Mouse (Mus musculus) lung, postnatal 0 days (tissue): ENCODE data around the gene Nubpl. TPM values are rescaled to one million over a fixed set of nuclear protein-coding genes. Genes with fewer than 3 reads are reported as not detected.
A peak's percentile ranks its signal among the peaks of the same experiment; 100 is the strongest.

Source experiments
- ATAC-seq: fragments of 200-750 bp; cut with Nextera tagmentation; 2 replicates; pipeline ENCODE4 v1.8.0; 2017; ENCODE audit warnings: moderate library complexity
- DNase-seq: peaks from one replicate; pipeline ENCODE4 v3.0.0-alpha.2; 2016; ENCODE audit warnings: low spot score
- H3K27ac ChIP-seq: fragments of 300-500 bp; sonication (generic); 2 replicates; pipeline ENCODE4 v1.5.1; 2014; ENCODE audit warnings: antibody characterized with exemption, mild to moderate bottlenecking, low read length, mixed read lengths
- H3K27me3 ChIP-seq: fragments of 300-500 bp; sonication (generic); replicated peaks from 2 replicates; pipeline ENCODE4 v1.6.1; 2014; ENCODE audit warnings: low read length, mixed read lengths; ENCODE audit not compliant: insufficient read depth
- H3K36me3 ChIP-seq: fragments of 300-500 bp; sonication (generic); 2 replicates; pipeline ENCODE4 v1.6.1; 2014; ENCODE audit warnings: low read length, mixed read lengths; ENCODE audit not compliant: insufficient read depth
- H3K4me1 ChIP-seq: fragments of 300-500 bp; sonication (generic); 2 replicates; pipeline ENCODE4 v1.6.1; 2014; ENCODE audit warnings: antibody characterized with exemption, low read depth, low read length, mixed read lengths; ENCODE audit not compliant: insufficient read depth
- H3K4me2 ChIP-seq: fragments of 300-500 bp; sonication (generic); replicated peaks from 2 replicates; pipeline ENCODE4 v1.6.1; 2014; ENCODE audit warnings: low read depth, mild to moderate bottlenecking, low read length, moderate library complexity, mixed read lengths
- H3K4me3 ChIP-seq: fragments of 300-500 bp; sonication (generic); 2 replicates; pipeline ENCODE4 v1.5.1; 2014; ENCODE audit warnings: low read depth, low read length
- H3K9ac ChIP-seq: fragments of 300-500 bp; sonication (generic); replicated peaks from 2 replicates; pipeline ENCODE4 v1.6.1; 2014; ENCODE audit warnings: low read depth, mild to moderate bottlenecking
- H3K9me3 ChIP-seq: fragments of 300-500 bp; sonication (generic); 2 replicates; pipeline ENCODE4 v1.6.1; 2016; ENCODE audit warnings: low read length, mixed read lengths
- CTCF ChIP-seq: IDR thresholded peaks from 2 replicates; pipeline ENCODE4 v1.5.1; 2016; ENCODE audit warnings: antibody characterized with exemption, mild to moderate bottlenecking
- EP300 ChIP-seq: IDR thresholded peaks from 2 replicates; pipeline ENCODE4 v1.6.1; 2016; ENCODE audit warnings: antibody characterized with exemption, mild to moderate bottlenecking, control low read depth
- WGBS: fragments of 180-500 bp; shearing (Covaris S2); extraction: QIAGEN DNeasy Blood & Tissue Kit; methylation state at CpG from one replicate; pipeline ENCODE4 v1.1.7; 2014; 5-methylcytosine and 5-hydroxymethylcytosine counted together
- polyA plus RNA-seq: library from polyadenylated mRNA; unstranded; fragments of >200 nt; fragmentation: Nextera tagmentation; extraction: Ambion mirVana; gene quantifications from 2 replicates; pipeline ENCODE4 v1.2.1, GENCODE M21; 2015

Nubpl gene
- polyA plus RNA-seq, 1 experiment from 2014 or later, result 6.8 TPM

DNA sequence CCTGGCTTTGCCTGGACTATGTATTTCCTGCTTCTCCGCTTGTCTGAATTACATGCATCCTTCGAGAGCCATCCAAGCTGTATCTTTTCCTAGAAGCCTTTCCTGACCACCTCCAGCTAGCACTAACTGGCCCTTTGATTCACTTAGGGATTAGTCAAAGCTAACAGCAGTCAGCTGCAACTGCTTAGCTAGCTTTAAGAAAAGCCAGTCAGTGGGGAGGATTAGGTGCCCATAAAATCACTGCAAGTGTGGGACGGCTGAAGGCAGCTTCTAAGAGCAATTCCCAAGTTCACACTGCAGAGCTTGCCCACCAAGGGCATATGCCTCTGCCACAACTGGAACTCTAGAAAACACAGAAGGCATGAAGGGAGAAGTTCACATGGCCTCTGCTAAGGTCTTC is 252.7 kb downstream of the Nubpl start:
- H3K4me3 ChIP-seq, result no peak overlapping the region
- H3K36me3 ChIP-seq, result no peaks in the 10 kb centered on the region
- TF ChIP-seq CTCF, result no peak
- no peak for TF ChIP-seq EP300
- H3K9ac ChIP-seq, result no peak overlapping the region
- ATAC-seq, result no peak
- H3K9me3 ChIP-seq, result no peaks in the 10 kb centered on the region
- DNase-seq, result no peak
- no peaks in the 10 kb centered on the region for H3K4me1 ChIP-seq
- 74% methylated on average over 3 of the region's 3 CpGs for WGBS
- no peaks in the 10 kb centered on the region for H3K27me3 ChIP-seq
- H3K27ac ChIP-seq, result no peak overlapping the region
- no peak overlapping the region for H3K4me2 ChIP-seq

DNA sequence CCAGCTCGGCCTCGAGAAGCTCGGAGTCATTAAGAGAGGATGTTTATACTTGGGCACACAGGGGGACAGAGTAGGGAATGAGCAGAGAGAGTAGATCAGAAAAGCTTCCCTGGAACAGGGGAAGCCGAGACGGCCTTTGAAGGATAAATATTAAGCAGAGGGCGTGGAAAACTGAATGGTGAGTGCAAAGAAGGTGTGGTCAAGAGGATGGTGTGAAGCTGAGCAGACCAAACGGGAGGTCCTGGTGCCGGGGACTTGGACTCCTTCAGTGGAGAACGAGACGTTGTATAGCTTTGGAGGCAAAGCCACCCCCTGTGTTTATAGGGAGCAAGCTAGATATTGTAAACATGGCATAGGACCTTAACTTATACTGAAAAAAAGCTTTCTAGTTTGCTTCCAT is 261.9 kb downstream of the Nubpl start:
- no peaks in the 10 kb centered on the region for H3K9me3 ChIP-seq
- no peaks in the 10 kb centered on the region for H3K36me3 ChIP-seq
- no peak overlapping the region for H3K4me3 ChIP-seq
- ATAC-seq, result no peak
- WGBS, result 31% methylated on average over 10 of the region's 10 CpGs
- H3K27me3 ChIP-seq, result no peaks in the 10 kb centered on the region
- no peak overlapping the region for H3K4me2 ChIP-seq
- no peak for TF ChIP-seq CTCF
- TF ChIP-seq EP300, result no peak
- no peak overlapping the region for H3K27ac ChIP-seq
- H3K9ac ChIP-seq, result no peak overlapping the region
- DNase-seq, result no peak
- H3K4me1 ChIP-seq, result no peaks in the 10 kb centered on the region

DNA sequence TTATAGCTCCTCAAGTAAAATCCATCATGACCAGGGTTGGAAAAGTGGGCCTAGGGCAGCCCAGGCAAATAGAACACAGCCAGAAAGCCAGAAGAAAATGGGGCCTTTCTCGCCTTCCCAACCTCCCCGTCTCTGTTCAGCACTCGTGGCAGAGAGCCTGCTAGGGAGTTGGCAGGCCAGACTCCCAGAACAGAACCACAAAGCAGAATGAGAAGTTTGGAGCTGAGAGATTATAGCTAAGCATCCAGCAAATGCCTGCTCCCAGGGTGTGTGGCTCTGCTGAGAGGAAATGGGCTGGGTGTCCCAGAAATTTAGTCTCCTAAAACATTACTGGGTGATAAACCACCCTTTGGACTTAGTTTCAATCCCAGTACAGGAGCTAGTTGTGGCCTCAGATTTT is 262.6 kb downstream of the Nubpl start:
- Histone ChIP-seq H3K9ac (no peak overlapping the region), H3K9me3 (no peaks in the 10 kb centered on the region), H3K4me1 (no peaks in the 10 kb centered on the region), H3K4me3 (no peak overlapping the region), H3K27ac (no peak overlapping the region), H3K36me3 (no peaks in the 10 kb centered on the region), H3K4me2 (no peak overlapping the region), H3K27me3 (no peaks in the 10 kb centered on the region)
- DNase-seq, result no peak
- ATAC-seq, result no peak
- WGBS, result 61% methylated on average over 3 of the region's 3 CpGs
- TF ChIP-seq EP300, result no peak
- no peak for TF ChIP-seq CTCF

DNA sequence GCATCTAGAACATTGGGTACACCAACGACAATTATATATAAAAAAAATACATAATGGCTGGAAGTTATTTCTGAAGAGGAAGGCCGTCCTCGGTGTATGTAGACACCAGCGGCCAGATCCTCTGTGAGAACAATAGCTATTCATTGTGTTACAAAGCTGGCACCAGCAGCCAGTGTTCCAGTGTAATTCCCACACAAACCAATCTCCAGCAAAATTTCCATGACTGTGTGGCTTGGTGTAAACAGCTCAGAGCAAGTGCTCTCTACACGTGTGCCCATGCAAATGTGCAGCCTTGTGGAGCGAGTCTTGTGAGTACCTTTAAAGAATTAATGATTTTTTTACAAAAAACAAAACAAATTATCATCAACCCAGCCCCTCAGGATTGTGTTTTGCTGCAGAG is 263.7 kb downstream of the Nubpl start:
- no peak for TF ChIP-seq CTCF
- Histone ChIP-seq H3K9me3 (no peaks in the 10 kb centered on the region), H3K4me2 (no peak overlapping the region), H3K36me3 (no peaks in the 10 kb centered on the region), H3K4me3 (no peak overlapping the region), H3K27me3 (no peaks in the 10 kb centered on the region), H3K27ac (no peak overlapping the region), H3K4me1 (no peaks in the 10 kb centered on the region), H3K9ac (no peak overlapping the region)
- WGBS, result 56% methylated on average over 6 of the region's 6 CpGs
- peak; percentile 61 for DNase-seq
- ATAC-seq, result peak; percentile 70

Other genes starting within 250 kb of the Nubpl start
- 5.0 and 5.4 TPM in 2 replicates for gene Heatr5a, start 126.4 kb upstream of the Nubpl start, polyA plus RNA-seq
- gene Dtd2, start 91.2 kb upstream of the Nubpl start, polyA plus RNA-seq, result 18.2 and 20.1 TPM in 2 replicates
- gene Gpr33, start 69.7 kb upstream of the Nubpl start, polyA plus RNA-seq, result not detected in 2 replicates